Mouse (Mus musculus): ENCODE measurements at regions not wholly inside any gene's neighbourhood (a gene's known extent, or its start where the extent isn't known, plus 50 kb on each side); places are given as distances from the start of the nearest gene placed in this dataset.
A peak's percentile ranks its signal among the peaks of the same experiment; 100 is the strongest.

DNA sequence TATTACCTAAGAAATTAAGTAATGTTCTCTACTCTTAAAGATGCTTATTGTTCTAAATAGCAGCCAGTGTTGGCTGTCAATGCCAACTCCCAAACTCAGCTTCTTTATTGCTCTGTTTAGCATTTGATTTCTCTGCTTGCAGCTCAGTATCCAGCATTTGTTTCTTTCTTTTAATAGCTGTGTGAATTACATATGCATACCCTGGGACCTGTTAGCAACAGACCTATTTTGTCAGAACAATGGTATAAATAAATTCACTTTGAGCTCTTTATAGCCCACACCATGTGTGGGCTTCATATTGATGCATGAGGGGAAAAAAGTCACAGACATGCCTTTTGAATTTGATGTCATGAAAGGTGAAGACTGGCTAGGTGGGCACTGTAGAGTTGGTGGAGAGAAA is 732.4 kb downstream of the Nsun3 start:
- H3K4me2 ChIP-seq = no peak overlapping the region
- ATAC-seq (ENCODE audit: low FRiP score) = no peak

DNA sequence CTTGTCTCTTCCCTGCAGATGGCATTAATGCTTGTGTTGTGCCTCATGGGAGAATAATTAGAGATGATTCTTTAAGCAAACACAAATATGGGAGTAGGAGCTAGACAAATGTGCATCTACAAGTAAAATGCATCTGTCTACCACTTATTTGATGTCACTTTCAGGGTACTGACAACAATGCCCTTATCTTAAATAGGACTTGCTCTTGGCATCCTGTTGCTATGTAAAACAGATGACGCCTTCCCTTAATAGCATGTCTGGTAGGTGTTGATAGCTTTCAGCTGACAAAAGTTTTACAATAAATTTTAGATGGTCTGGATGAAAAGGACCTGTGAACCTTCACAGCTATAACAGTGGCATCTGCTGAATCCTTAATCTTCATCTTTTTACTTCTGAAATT is 748.6 kb downstream of the Nsun3 start:
- WGBS = 84% methylated on average over 1 of the region's 1 CpGs

More for the DNA sequence above, 732.4 kb downstream of the Nsun3 start:
- 0 out of 2 replicates have a peak, but pooled peaks cover 5% of the 10 kb centered on the region for H3K4me1 ChIP-seq (replicated peaks)
- no peak overlapping the region for H3K4me3 ChIP-seq
- H3K27me3 ChIP-seq = no peaks in the 10 kb centered on the region
- H3K36me3 ChIP-seq = no peaks in the 10 kb centered on the region
- no peak overlapping the region for H3K9ac ChIP-seq
- no peaks in the 10 kb centered on the region for H3K9me3 ChIP-seq
- no peak overlapping the region for H3K27ac ChIP-seq

DNA sequence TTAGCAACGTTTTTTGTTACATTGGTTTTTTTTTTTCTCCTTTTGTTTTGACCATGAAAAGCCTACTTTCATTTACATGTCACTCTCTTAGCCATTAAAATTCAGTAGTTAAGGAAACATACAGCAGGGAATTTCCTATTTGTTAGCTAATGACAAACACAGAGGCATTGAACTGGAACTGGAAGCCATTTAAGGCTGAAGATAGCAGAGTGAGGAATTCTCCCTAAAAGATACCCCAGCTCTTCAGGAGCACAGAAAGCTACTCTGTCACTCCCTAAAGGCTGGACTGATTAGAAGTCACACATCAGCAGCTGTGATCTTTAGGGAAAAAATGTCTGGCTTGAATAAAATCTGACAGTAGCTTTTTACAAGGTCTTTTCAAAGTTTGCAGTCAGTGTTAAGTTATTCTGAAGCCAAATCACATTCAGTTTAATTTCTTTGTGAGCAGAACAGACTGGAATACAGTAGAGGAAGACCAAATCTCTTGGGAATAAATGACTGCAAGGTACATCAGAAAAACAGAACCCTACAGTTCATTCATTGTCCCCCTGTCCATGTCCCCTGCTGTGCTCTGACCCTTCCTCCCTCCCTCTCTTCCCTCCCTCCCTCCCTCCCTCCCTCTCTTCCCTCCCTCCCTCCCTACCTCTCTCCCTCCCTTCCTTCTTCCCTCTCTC is 796.1 kb downstream of the Nsun3 start:
- Histone ChIP-seq H3K4me1 (replicated peaks) (peaks cover 4% of the 10 kb centered on the region; the same call in 1 of the 2 replicates), H3K4me2 (no peak overlapping the region), H3K27me3 (no peaks in the 10 kb centered on the region), H3K36me3 (no peaks in the 10 kb centered on the region), H3K9ac (no peak overlapping the region), H3K4me3 (no peak overlapping the region), H3K9me3 (no peaks in the 10 kb centered on the region), H3K27ac (0 out of 2 replicates have a peak overlapping the region, but pooled peaks have one; percentile 69)
- WGBS = 8% methylated on average over 1 of the region's 1 CpGs
- peak; percentile 84 for ATAC-seq (ENCODE audit: low FRiP score)

More for the DNA sequence above, 748.6 kb downstream of the Nsun3 start:
- no peak overlapping the region for H3K4me3 ChIP-seq
- H3K36me3 ChIP-seq = no peaks in the 10 kb centered on the region
- no peaks in the 10 kb centered on the region for H3K27me3 ChIP-seq
- no peak for ATAC-seq (ENCODE audit: low FRiP score)
- H3K9me3 ChIP-seq = no peaks in the 10 kb centered on the region
- no peak overlapping the region for H3K9ac ChIP-seq
- no peak overlapping the region for H3K27ac ChIP-seq
- H3K4me2 ChIP-seq = no peak overlapping the region
- no peaks in the 10 kb centered on the region for H3K4me1 ChIP-seq (replicated peaks)
